Mouse (Mus musculus): ENCODE results near the gene Skap2. TPM values are rescaled to one million over a fixed set of nuclear protein-coding genes. Genes with fewer than 3 reads are reported as not detected.

Gene Skap2
- polyA plus RNA-seq, 1 experiment = 8.9 TPM

GRCm38 (mm10) chr6:52036077-52036476, 23.7 kb upstream of the Skap2 start:
- DNase-seq = peak; percentile 28
- WGBS = 90% methylated on average over 4 of the region's 4 CpGs
- TF ChIP-seq POLR2A (IDR thresholded peaks at IDR 0.05; ENCODE audit: control insufficient read depth, extremely low read depth, insufficient read depth, low read length, poor library complexity) (no peak), CTCF (IDR thresholded peaks at IDR 0.05; ENCODE audit: borderline replicate concordance, control insufficient read depth, extremely low read depth, insufficient read depth, low read length, poor library complexity) (no peak)
- no peak overlapping the region for H3K27ac ChIP-seq (ENCODE audit: control insufficient read depth, insufficient read depth, low read length)
- H3K27me3 ChIP-seq (ENCODE audit: control insufficient read depth, insufficient read depth, low read length) = no peaks in the 10 kb centered on the region
- H3K4me1 ChIP-seq (replicated peaks; ENCODE audit: control insufficient read depth, insufficient read depth, low read length) = no peaks in the 10 kb centered on the region
- H3K36me3 ChIP-seq (ENCODE audit: control insufficient read depth, insufficient read depth, low read length) = no peaks in the 10 kb centered on the region
- H3K4me3 ChIP-seq (ENCODE audit: control insufficient read depth, insufficient read depth, low read length) = no peak overlapping the region

DNA sequence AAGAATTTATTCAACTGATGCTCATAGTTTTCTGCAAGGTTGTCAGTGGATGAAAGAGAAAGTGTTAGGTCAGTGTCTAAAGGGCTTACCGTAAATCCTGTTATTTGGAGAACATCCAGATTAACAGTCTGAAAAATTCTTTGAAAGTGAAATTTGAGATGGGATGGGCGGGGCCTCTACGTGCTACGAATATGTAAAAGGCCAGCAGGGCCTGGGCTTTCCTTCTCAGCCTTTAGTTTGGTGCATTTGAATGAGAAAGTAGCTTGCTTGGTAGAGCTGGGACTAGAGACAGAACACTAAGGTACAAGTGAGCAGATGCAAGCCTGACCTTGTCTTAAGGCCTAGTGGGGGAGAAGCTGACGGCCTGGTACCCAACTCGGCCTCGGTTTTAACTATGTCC, 18.8 kb upstream of the Skap2 start:
- H3K27me3 ChIP-seq (ENCODE audit: control insufficient read depth, insufficient read depth, low read length) = no peaks in the 10 kb centered on the region
- no peak for TF ChIP-seq CTCF (IDR thresholded peaks at IDR 0.05; ENCODE audit: borderline replicate concordance, control insufficient read depth, extremely low read depth, insufficient read depth, low read length, poor library complexity)
- TF ChIP-seq POLR2A (IDR thresholded peaks at IDR 0.05; ENCODE audit: control insufficient read depth, extremely low read depth, insufficient read depth, low read length, poor library complexity) = no peak
- H3K36me3 ChIP-seq (ENCODE audit: control insufficient read depth, insufficient read depth, low read length) = no peaks in the 10 kb centered on the region
- no peak overlapping the region for H3K27ac ChIP-seq (ENCODE audit: control insufficient read depth, insufficient read depth, low read length)
- WGBS = 88% methylated on average over 7 of the region's 7 CpGs
- H3K4me1 ChIP-seq (replicated peaks; ENCODE audit: control insufficient read depth, insufficient read depth, low read length) = no peaks in the 10 kb centered on the region
- no peak for DNase-seq
- no peak overlapping the region for H3K4me3 ChIP-seq (ENCODE audit: control insufficient read depth, insufficient read depth, low read length)

GRCm38 (mm10) chr6:52028131-52028530, 15.8 kb upstream of the Skap2 start:
- 93% methylated on average over 7 of the region's 7 CpGs for WGBS
- no peaks in the 10 kb centered on the region for H3K4me1 ChIP-seq (replicated peaks; ENCODE audit: control insufficient read depth, insufficient read depth, low read length)
- TF ChIP-seq POLR2A (IDR thresholded peaks at IDR 0.05; ENCODE audit: control insufficient read depth, extremely low read depth, insufficient read depth, low read length, poor library complexity) = no peak
- no peak for TF ChIP-seq CTCF (IDR thresholded peaks at IDR 0.05; ENCODE audit: borderline replicate concordance, control insufficient read depth, extremely low read depth, insufficient read depth, low read length, poor library complexity)
- no peak overlapping the region for H3K4me3 ChIP-seq (ENCODE audit: control insufficient read depth, insufficient read depth, low read length)
- no peak overlapping the region for H3K27ac ChIP-seq (ENCODE audit: control insufficient read depth, insufficient read depth, low read length)
- no peak for DNase-seq
- H3K27me3 ChIP-seq (ENCODE audit: control insufficient read depth, insufficient read depth, low read length) = no peaks in the 10 kb centered on the region
- no peaks in the 10 kb centered on the region for H3K36me3 ChIP-seq (ENCODE audit: control insufficient read depth, insufficient read depth, low read length)

DNA sequence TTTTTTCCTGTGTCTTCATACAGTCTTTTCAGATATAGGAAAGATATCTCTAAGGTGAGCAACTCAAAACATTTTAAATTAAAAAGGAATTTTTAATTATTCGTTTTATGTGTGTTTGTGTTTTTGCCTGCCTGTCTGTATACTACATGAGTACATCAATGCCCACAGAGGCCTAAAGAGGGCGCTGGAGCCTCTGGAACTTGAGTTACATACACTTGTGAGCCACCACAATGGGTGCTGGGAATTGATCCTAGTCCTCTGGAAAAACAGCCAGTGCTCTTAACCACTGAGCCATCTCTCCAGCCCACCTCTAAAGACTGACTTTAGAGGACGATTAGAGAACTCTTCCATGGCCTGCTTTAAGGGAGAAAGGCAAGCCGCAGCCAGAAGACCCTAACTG, 14.8 kb upstream of the Skap2 start:
- no peak for TF ChIP-seq CTCF (IDR thresholded peaks at IDR 0.05; ENCODE audit: borderline replicate concordance, control insufficient read depth, extremely low read depth, insufficient read depth, low read length, poor library complexity)
- TF ChIP-seq POLR2A (IDR thresholded peaks at IDR 0.05; ENCODE audit: control insufficient read depth, extremely low read depth, insufficient read depth, low read length, poor library complexity) = no peak
- no peak for DNase-seq
- no peak overlapping the region for H3K4me3 ChIP-seq (ENCODE audit: control insufficient read depth, insufficient read depth, low read length)
- H3K27ac ChIP-seq (ENCODE audit: control insufficient read depth, insufficient read depth, low read length) = no peak overlapping the region
- H3K36me3 ChIP-seq (ENCODE audit: control insufficient read depth, insufficient read depth, low read length) = no peaks in the 10 kb centered on the region
- H3K27me3 ChIP-seq (ENCODE audit: control insufficient read depth, insufficient read depth, low read length) = no peaks in the 10 kb centered on the region
- WGBS = 88% methylated on average over 4 of the region's 4 CpGs
- H3K4me1 ChIP-seq (replicated peaks; ENCODE audit: control insufficient read depth, insufficient read depth, low read length) = no peaks in the 10 kb centered on the region

DNA sequence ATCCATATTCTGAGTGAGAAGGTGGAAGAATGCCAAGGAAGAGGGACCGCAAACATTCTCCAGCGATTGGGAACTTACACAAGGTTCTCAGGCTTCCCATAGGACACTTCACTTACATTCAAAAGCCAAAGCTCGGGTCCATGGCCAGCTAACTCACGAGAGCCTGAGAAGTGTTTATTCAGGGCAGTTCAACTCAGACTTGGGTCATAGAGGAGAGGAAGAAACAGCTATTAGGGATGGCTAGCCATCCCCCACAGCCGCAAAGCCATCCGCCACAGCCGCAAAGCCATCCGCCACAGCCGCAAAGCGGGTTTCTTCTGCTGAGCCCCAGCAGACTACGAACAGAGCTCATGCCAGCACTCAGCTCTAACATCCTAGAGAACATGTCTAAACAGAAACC, 13.9 kb upstream of the Skap2 start:
- no peaks in the 10 kb centered on the region for H3K36me3 ChIP-seq (ENCODE audit: control insufficient read depth, insufficient read depth, low read length)
- no peaks in the 10 kb centered on the region for H3K4me1 ChIP-seq (replicated peaks; ENCODE audit: control insufficient read depth, insufficient read depth, low read length)
- H3K27ac ChIP-seq (ENCODE audit: control insufficient read depth, insufficient read depth, low read length) = no peak overlapping the region
- no peaks in the 10 kb centered on the region for H3K27me3 ChIP-seq (ENCODE audit: control insufficient read depth, insufficient read depth, low read length)
- no peak overlapping the region for H3K4me3 ChIP-seq (ENCODE audit: control insufficient read depth, insufficient read depth, low read length)
- no peak for DNase-seq
- 92% methylated on average over 11 of the region's 11 CpGs for WGBS
- TF ChIP-seq CTCF (IDR thresholded peaks at IDR 0.05; ENCODE audit: borderline replicate concordance, control insufficient read depth, extremely low read depth, insufficient read depth, low read length, poor library complexity) = no peak
- TF ChIP-seq POLR2A (IDR thresholded peaks at IDR 0.05; ENCODE audit: control insufficient read depth, extremely low read depth, insufficient read depth, low read length, poor library complexity) = no peak

DNA sequence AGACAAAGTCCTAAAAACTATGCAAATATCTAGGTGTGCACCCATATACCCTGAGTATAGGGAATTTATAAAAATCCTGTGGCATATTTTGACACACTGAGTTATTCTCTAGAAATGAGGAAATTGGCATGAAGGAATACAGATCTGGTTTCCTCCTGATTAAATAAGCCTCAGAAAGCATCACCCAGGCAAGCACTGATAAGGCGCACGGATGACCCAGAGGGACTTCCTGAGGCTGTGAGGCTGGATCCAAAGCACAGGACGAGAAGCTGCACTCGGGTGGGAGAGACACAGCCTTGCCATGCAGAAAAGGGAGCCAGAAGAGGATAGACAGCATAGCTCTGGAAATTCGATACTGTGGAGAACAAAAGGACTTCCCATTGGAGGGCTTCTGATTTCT, 12.4 kb upstream of the Skap2 start:
- DNase-seq = no peak
- Histone ChIP-seq H3K27me3 (ENCODE audit: control insufficient read depth, insufficient read depth, low read length) (no peaks in the 10 kb centered on the region), H3K27ac (ENCODE audit: control insufficient read depth, insufficient read depth, low read length) (no peak overlapping the region), H3K4me3 (ENCODE audit: control insufficient read depth, insufficient read depth, low read length) (no peak overlapping the region), H3K4me1 (replicated peaks; ENCODE audit: control insufficient read depth, insufficient read depth, low read length) (no peaks in the 10 kb centered on the region), H3K36me3 (ENCODE audit: control insufficient read depth, insufficient read depth, low read length) (no peaks in the 10 kb centered on the region)
- no peak for TF ChIP-seq CTCF (IDR thresholded peaks at IDR 0.05; ENCODE audit: borderline replicate concordance, control insufficient read depth, extremely low read depth, insufficient read depth, low read length, poor library complexity)
- no peak for TF ChIP-seq POLR2A (IDR thresholded peaks at IDR 0.05; ENCODE audit: control insufficient read depth, extremely low read depth, insufficient read depth, low read length, poor library complexity)
- 74% methylated on average over 5 of the region's 5 CpGs for WGBS

- Histone ChIP-seq H3K4me3 (ENCODE audit: control insufficient read depth, insufficient read depth, low read length) (no peak overlapping the region), H3K4me1 (replicated peaks; ENCODE audit: control insufficient read depth, insufficient read depth, low read length) (no peaks in the 10 kb centered on the region), H3K27me3 (ENCODE audit: control insufficient read depth, insufficient read depth, low read length) (no peaks in the 10 kb centered on the region), H3K36me3 (ENCODE audit: control insufficient read depth, insufficient read depth, low read length) (no peaks in the 10 kb centered on the region), H3K27ac (ENCODE audit: control insufficient read depth, insufficient read depth, low read length) (no peak overlapping the region)
- DNase-seq = no peak
- no peak for TF ChIP-seq CTCF (IDR thresholded peaks at IDR 0.05; ENCODE audit: borderline replicate concordance, control insufficient read depth, extremely low read depth, insufficient read depth, low read length, poor library complexity)
- TF ChIP-seq POLR2A (IDR thresholded peaks at IDR 0.05; ENCODE audit: control insufficient read depth, extremely low read depth, insufficient read depth, low read length, poor library complexity) = no peak
- WGBS = 31% methylated on average over 5 of the region's 5 CpGs
Observed at GRCm38 (mm10) chr6:52022363-52022762, 10.0 kb upstream of the Skap2 start.

Data from thymus, adult 2 months (tissue).